Mouse (Mus musculus) heart, embryonic 14.5 days (tissue): ENCODE measurements around the gene Pih1d1. TPM values are rescaled to one million over a fixed set of nuclear protein-coding genes. Genes with fewer than 3 reads are reported as not detected.
"Not testable (repeated sequence)": the region's sequence is repeated elsewhere in the genome, so short reads cannot be mapped to it uniquely, and the experiment has no call there.

Experiments used
- ATAC-seq: fragments of 200-750 bp; cut with Nextera tagmentation; 2 replicates; pipeline ENCODE4 v1.8.0; 2017; ENCODE audit warnings: low read depth, moderate TSS enrichment; ENCODE audit not compliant: insufficient number of reproducible peaks, insufficient read depth, low FRiP score
- H3K27ac ChIP-seq, 2 experiments: fragments of 200-500 bp in 1 of 2; fragments of 300-500 bp in 1 of 2; sonication (generic) in 1 of 2; replicated peaks in 1 of 2; 2 replicates each; pipeline ENCODE4 v1.5.1; 2012 to 2014; ENCODE audit warnings: low read depth in 2 of 2, low read length in 2 of 2, control low read depth in 1 of 2, mild to moderate bottlenecking in 1 of 2, mixed read lengths in 1 of 2; ENCODE audit not compliant: control insufficient read depth in 1 of 2, insufficient read depth in 1 of 2
- H3K27me3 ChIP-seq: fragments of 300-500 bp; sonication (generic); 2 replicates; pipeline ENCODE4 v1.6.1; 2014; ENCODE audit warnings: mild to moderate bottlenecking, low read length, control low read depth; ENCODE audit not compliant: control insufficient read depth, insufficient read depth
- H3K36me3 ChIP-seq: fragments of 300-500 bp; sonication (generic); 2 replicates; pipeline ENCODE4 v1.6.1; 2014; ENCODE audit warnings: mild to moderate bottlenecking, control low read depth, low read length, mixed read lengths; ENCODE audit not compliant: control insufficient read depth, insufficient read depth
- H3K4me1 ChIP-seq, 2 experiments: fragments of 200-500 bp in 1 of 2; fragments of 300-500 bp in 1 of 2; sonication (generic) in 1 of 2; 2 replicates each; pipeline ENCODE4 v1.6.1; 2012 to 2014; ENCODE audit warnings: low read length in 2 of 2, control low read depth in 1 of 2, mixed read lengths in 1 of 2; ENCODE audit not compliant: control insufficient read depth in 2 of 2, insufficient read depth in 2 of 2
- H3K4me2 ChIP-seq: fragments of 300-500 bp; sonication (generic); 2 replicates; pipeline ENCODE4 v1.6.1; 2014; ENCODE audit warnings: mild to moderate bottlenecking, low read length
- H3K4me3 ChIP-seq, 2 experiments: fragments of 200-500 bp in 1 of 2; fragments of 300-500 bp in 1 of 2; sonication (generic) in 1 of 2; 2 replicates each; pipeline ENCODE4 v1.5.1; 2012 to 2014; ENCODE audit warnings: low read length in 2 of 2, mild to moderate bottlenecking in 2 of 2, control low read depth in 1 of 2, low read depth in 1 of 2, moderate library complexity in 1 of 2; ENCODE audit not compliant: control insufficient read depth in 1 of 2, insufficient read depth in 1 of 2
- H3K9ac ChIP-seq: fragments of 300-500 bp; sonication (generic); 2 replicates; pipeline ENCODE4 v1.6.1; 2014; ENCODE audit warnings: mild to moderate bottlenecking, low read length
- H3K9me3 ChIP-seq: fragments of 300-500 bp; sonication (generic); 2 replicates; pipeline ENCODE4 v1.6.1; 2016; ENCODE audit warnings: low read length, control low read depth; ENCODE audit not compliant: control insufficient read depth
- WGBS: fragments of 180-500 bp; shearing (Covaris S2); extraction: QIAGEN DNeasy Blood & Tissue Kit; methylation state at CpG from one replicate; pipeline ENCODE4 v1.1.7; 2014; 5-methylcytosine and 5-hydroxymethylcytosine counted together
- polyA plus RNA-seq: library from polyadenylated mRNA; unstranded; fragments of >200 nt; fragmentation: Nextera tagmentation; extraction: Ambion mirVana; gene quantifications from 2 replicates; pipeline ENCODE4 v1.2.1, GENCODE M21; 2014

Pih1d1 gene
- 86.3 and 94.5 TPM in 2 replicates for polyA plus RNA-seq

DNA sequence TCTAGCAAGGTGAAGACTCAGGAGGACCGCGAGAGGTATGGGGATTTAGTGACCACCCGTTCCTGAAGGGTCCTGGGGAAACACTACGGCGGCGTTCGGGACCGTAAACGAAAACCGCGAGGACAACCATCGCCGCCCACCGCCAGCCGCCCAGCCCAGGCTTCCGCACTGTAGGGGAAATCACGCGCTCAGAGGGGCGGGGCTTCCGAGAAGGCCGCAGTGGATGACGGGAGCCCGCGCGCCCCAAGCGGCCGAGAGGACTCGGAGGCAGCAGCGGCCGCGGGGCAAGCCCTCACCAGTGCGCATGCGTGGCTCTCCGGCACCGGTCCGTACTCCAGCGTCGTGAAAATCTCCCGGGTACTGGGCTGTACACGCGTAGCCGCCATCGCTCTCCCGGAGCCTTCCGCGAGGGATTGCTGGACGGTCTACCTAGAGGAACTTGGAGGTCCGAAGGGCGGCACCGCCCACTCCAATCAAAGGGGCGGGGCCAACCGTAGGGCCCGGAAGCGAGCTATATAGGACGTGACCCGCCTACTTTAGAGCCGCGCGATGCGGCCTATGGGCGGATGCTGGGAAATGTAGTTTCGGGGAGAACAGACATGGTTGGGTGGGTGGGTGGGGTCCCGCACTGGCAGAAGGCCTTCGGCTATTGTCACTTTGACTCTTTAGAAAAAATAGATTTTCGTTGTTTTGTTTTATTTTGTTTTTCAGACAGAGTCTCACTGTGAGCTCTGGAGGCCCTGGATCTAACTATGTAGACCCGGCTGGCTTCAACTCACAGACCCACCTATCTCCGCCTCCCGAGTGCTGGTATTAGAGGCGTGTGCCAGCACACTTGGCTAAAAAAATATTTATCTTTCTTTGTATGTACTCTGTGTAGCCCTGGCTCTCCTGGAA is at the start of gene Pih1d1, which contains the start of gene Aldh16a1:
Gene Pih1d1, plus strand, starts transcription at position 208 of the 897 bp plus-strand sequence.
Gene Aldh16a1, minus strand, starts transcription at position 489 of the 897 bp plus-strand sequence.
- 4% methylated on average over 64 of the region's 69 CpGs for WGBS
- H3K9me3 ChIP-seq, result no peaks in the 10 kb centered on the region
- peaks cover 22% of the 10 kb centered on the region for H3K36me3 ChIP-seq

DNA sequence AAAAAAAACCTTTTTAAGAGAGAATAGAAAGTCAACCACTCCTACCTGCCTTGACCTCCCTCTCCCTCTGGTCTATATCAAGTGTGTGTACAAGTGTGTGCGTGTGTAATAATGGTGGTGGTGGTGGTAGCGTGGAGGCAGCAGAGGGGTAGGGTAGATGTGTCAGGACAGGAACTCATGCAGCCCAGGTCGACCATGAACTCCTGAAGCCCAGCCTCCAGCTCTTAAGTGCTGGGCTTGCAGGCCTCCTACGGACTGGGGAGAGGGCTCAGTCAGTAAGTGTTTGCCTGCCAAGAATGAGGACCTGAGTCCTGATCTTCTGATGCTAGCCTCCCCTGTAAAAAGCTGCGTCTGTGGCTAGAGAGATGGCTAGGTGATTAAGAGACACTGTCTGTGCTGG is 49.2 kb upstream of the Pih1d1 start:
- Histone ChIP-seq H3K4me2 (no peak overlapping the region), H3K9me3 (no peaks in the 10 kb centered on the region), H3K4me1 (peaks cover 8 to 12% of the 10 kb centered on the region in 2 experiments), H3K27me3 (no peaks in the 10 kb centered on the region), H3K4me3 (no peak overlapping the region), H3K36me3 (no peaks in the 10 kb centered on the region), H3K27ac (no peak overlapping the region), H3K9ac (no peak overlapping the region)
- no peak for ATAC-seq
- 72% methylated on average over 5 of the region's 5 CpGs for WGBS

More for the DNA sequence above, at the start of gene Pih1d1, which contains the start of gene Aldh16a1:
- peak; percentile 93 for ATAC-seq
- peak within 1 kb of the TSS; percentile 74 for H3K4me2 ChIP-seq
- peaks cover 4 to 9% of the 10 kb centered on the region in 2 experiments; a peak in 2 of 4 replicates for H3K4me1 ChIP-seq
- peak within 1 kb of the TSS; percentile 93 for H3K9ac ChIP-seq
- no peaks in the 10 kb centered on the region for H3K27me3 ChIP-seq
- peak within 1 kb of the TSS; percentile 63 to 84 for H3K4me3 ChIP-seq
- H3K27ac ChIP-seq, result peak within 1 kb of the TSS; percentile 96 to 98

DNA sequence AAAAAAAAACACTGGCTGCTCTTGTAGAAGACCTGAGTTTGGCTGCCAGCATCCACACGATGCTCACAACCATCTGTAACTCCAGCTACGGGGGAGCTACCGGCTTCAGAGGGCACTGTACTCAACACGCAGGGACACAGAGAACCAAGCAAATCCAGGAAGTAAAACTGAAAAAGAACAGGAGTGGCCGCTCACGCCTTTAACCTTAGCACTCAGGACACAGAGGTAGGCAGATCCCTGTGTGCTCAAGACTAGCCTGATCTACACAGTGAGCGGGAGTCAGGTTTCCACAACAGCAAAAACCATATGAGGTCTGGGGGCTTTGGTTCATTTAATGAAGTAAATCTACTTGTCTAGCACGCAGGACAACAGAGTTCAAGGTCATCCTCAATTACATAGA is 48.6 kb upstream of the Pih1d1 start:
- Histone ChIP-seq H3K9ac (no peak overlapping the region), H3K9me3 (no peaks in the 10 kb centered on the region), H3K4me3 (no peak overlapping the region), H3K27me3 (no peaks in the 10 kb centered on the region), H3K4me1 (peaks cover 8 to 12% of the 10 kb centered on the region in 2 experiments), H3K27ac (no peak overlapping the region), H3K36me3 (no peaks in the 10 kb centered on the region), H3K4me2 (no peak overlapping the region)
- no peak for ATAC-seq
- WGBS, result 82% methylated on average over 8 of the region's 8 CpGs

DNA sequence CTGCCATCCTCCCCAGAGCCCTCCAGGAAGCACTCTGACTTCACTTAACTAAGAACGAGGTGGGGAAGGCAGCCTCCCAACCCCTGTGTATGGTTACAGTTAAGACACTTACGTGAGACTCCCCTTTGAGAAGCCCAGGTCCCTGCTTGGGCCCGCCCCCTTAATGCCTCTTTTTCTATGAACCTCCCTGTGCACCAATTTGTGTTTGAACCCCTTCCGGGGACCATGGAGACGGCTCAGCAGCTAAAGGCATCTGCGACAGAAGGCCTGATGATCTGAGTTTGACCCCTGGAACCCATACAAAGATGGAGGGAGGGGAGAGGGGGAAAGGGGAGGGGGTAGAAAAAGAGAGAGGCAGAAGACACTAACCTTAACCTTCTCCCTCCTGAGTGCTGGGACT is 47.7 kb upstream of the Pih1d1 start:
- H3K36me3 ChIP-seq, result no peaks in the 10 kb centered on the region
- WGBS, result 76% methylated on average over 6 of the region's 6 CpGs

DNA sequence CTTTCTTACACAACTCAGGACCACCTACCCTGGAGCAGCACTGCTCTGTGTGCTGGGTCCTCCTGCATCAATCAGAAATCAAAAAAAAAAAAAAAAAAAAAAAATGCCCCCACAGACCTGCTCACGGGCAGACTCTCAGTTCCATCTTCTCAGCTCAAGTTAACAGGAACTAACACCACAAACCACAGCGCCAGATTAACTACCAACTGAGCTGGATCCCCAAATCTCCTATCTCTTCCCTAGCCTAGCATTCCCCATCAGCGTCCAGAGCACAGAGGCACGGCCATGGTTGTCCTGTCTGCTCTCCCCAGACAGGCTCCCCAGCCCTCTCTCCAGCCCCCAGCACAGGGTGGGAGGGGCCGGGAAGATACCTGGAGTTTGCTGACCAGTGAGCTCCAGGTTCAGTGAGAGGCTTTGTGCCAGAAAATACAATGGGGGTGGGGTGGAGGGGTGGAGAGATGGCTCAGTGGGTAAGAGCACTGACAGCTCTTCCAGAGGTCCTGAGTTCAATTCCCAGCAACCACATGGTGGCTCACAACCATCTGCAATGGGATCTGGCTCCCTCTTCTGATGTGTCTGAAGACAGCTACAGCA is 47.0 kb upstream of the Pih1d1 start:
- Histone ChIP-seq H3K27me3 (no peaks in the 10 kb centered on the region), H3K4me2 (no peak overlapping the region), H3K4me3 (no peak overlapping the region), H3K9ac (no peak overlapping the region), H3K36me3 (no peaks in the 10 kb centered on the region), H3K9me3 (no peaks in the 10 kb centered on the region), H3K27ac (no peak overlapping the region), H3K4me1 (peaks cover 8 to 12% of the 10 kb centered on the region in 2 experiments)
- 46% methylated on average over 5 of the region's 5 CpGs for WGBS
- ATAC-seq, result no peak

More for the DNA sequence above, 47.7 kb upstream of the Pih1d1 start:
- Histone ChIP-seq H3K4me1 (peaks cover 8 to 12% of the 10 kb centered on the region in 2 experiments), H3K4me3 (no peak overlapping the region), H3K27me3 (no peaks in the 10 kb centered on the region), H3K27ac (no peak overlapping the region), H3K4me2 (no peak overlapping the region), H3K9ac (no peak overlapping the region), H3K9me3 (no peaks in the 10 kb centered on the region)
- no peak for ATAC-seq

DNA sequence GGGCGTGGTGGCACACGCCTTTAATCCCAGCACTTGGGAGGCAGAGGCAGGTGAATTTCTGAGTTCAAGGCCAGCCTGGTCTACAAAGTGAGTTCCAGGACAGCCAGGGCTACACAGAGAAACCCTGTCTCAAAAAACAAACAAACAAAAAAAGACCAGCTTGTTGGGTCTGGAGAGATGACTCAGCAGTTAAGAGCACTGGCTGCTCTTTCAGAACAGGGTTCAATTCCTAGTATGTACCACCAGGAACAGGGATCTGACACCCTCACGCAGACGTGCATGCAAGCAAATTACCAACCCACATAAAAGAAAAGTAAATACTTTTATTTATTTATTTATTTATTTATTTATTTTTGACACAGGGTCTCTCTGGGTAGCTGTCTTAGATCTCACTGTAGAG is 44.0 kb upstream of the Pih1d1 start:
- not testable (repeated sequence) for H3K27me3 ChIP-seq, H3K4me1 ChIP-seq, H3K4me2 ChIP-seq, ATAC-seq, H3K9me3 ChIP-seq, H3K4me3 ChIP-seq, H3K36me3 ChIP-seq, H3K27ac ChIP-seq, H3K9ac ChIP-seq
- 88% methylated on average over 4 of the region's 4 CpGs for WGBS

DNA sequence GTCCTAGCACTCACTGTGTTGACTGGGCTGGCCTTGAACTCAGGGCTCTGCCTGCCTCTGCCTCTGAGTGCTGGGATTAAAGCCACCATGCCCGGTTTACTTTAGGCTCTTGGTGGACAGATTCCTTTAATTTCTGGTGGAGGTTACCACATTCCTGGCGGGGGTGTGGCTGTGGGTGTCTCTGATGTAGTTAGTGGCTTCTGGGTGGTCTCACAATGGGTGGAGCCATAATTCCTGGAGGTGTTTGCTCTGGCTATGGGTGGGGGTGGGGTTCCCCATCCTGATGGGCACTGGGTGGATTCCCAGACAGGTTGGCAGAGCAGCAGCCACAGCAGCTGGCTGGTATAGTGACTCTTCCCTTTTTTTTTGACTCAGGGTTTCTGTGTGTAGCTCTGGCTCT is 42.2 kb upstream of the Pih1d1 start:
- H3K9ac ChIP-seq, result no peak overlapping the region
- WGBS, result 59% methylated on average over 2 of the region's 2 CpGs

More for the DNA sequence above, 42.2 kb upstream of the Pih1d1 start:
- Histone ChIP-seq H3K4me2 (no peak overlapping the region), H3K9me3 (no peaks in the 10 kb centered on the region), H3K27ac (no peak overlapping the region), H3K4me1 (peaks cover 4 to 8% of the 10 kb centered on the region in 2 experiments; a peak in 3 of 4 replicates), H3K27me3 (no peaks in the 10 kb centered on the region), H3K36me3 (no peaks in the 10 kb centered on the region), H3K4me3 (no peak overlapping the region)
- ATAC-seq, result no peak
